Mouse (Mus musculus): ENCODE measurements around the gene Lrrfip2.

Gene Lrrfip2

GRCm38 (mm10) chr9:111237726-111238125 is 120.3 kb downstream of the Lrrfip2 start:
- no peak for DNase-seq

- DNase-seq, result no peak
Measured at GRCm38 (mm10) chr9:111239821-111240220, 122.4 kb downstream of the Lrrfip2 start.

- DNase-seq, result no peak
Measured at GRCm38 (mm10) chr9:111243384-111243783, 126.0 kb downstream of the Lrrfip2 start.

- DNase-seq, result no peak
Measured at GRCm38 (mm10) chr9:111245546-111245945, 128.2 kb downstream of the Lrrfip2 start.

GRCm38 (mm10) chr9:111247682-111248246 is 130.4 kb downstream of the Lrrfip2 start:
- peak; percentile 18 for DNase-seq

- no peak for DNase-seq
Measured at GRCm38 (mm10) chr9:111252161-111252869, 134.9 kb downstream of the Lrrfip2 start.

GRCm38 (mm10) chr9:111260360-111260985 is 143.1 kb downstream of the Lrrfip2 start:
- no peak for DNase-seq

GRCm38 (mm10) chr9:111261356-111261755 is 144.0 kb downstream of the Lrrfip2 start:
- DNase-seq, result no peak

- DNase-seq, result no peak
Measured at GRCm38 (mm10) chr9:111267998-111268397, 150.6 kb downstream of the Lrrfip2 start.

- DNase-seq, result no peak
Measured at GRCm38 (mm10) chr9:111270606-111271005, 153.2 kb downstream of the Lrrfip2 start.

- DNase-seq, result no peak
Measured at GRCm38 (mm10) chr9:111271056-111271433, 153.7 kb downstream of the Lrrfip2 start.

- DNase-seq, result peak; percentile 99
Measured at GRCm38 (mm10) chr9:111271434-111272160, 154.2 kb downstream of the Lrrfip2 start, which contains the start of the genes Mlh1 and Epm2aip1. Mlh1 (minus strand) TSS chr9:111271791. Epm2aip1 (plus strand) TSS chr9:111271929.

GRCm38 (mm10) chr9:111272356-111272755 is 155.0 kb downstream of the Lrrfip2 start:
- DNase-seq, result no peak

GRCm38 (mm10) chr9:111272996-111273785 is 155.8 kb downstream of the Lrrfip2 start:
- DNase-seq, result no peak

- no peak for DNase-seq
Measured at GRCm38 (mm10) chr9:111273958-111274357, 156.6 kb downstream of the Lrrfip2 start.

- peak; percentile 32 for DNase-seq
Measured at GRCm38 (mm10) chr9:111275156-111275555, 157.8 kb downstream of the Lrrfip2 start.
